Mouse (Mus musculus) embryonic fibroblast, embryonic 13.5 days (primary cell): ENCODE data around the gene Scrn3. TPM values are rescaled to one million over a fixed set of nuclear protein-coding genes. Genes with fewer than 3 reads are reported as not detected.

ENCODE experiments used
- H3K27ac ChIP-seq: 2 replicates; pipeline ENCODE4 v1.5.1; 2012; ENCODE audit warnings: low read length, control low read depth, inconsistent platforms; ENCODE audit not compliant: insufficient read depth
- H3K4me1 ChIP-seq: 2 replicates; pipeline ENCODE4 v1.6.1; 2011; ENCODE audit warnings: low read length; ENCODE audit not compliant: control insufficient read depth, insufficient read depth
- H3K4me3 ChIP-seq: 2 replicates; pipeline ENCODE4 v1.5.1; 2011; ENCODE audit warnings: mild to moderate bottlenecking, control low read depth, low read length; ENCODE audit not compliant: insufficient read depth
- CTCF ChIP-seq: IDR thresholded peaks from 2 replicates; pipeline ENCODE4 v1.5.1; 2011; ENCODE audit warnings: mild to moderate bottlenecking, control low read depth, low read length, moderate library complexity, borderline replicate concordance; ENCODE audit not compliant: insufficient read depth
- POLR2A ChIP-seq: IDR thresholded peaks from 2 replicates; pipeline ENCODE4 v1.6.1; 2011; ENCODE audit warnings: low read depth, mild to moderate bottlenecking, control low read depth, low read length, moderate library complexity
- polyA plus RNA-seq: library from polyadenylated mRNA; stranded (reverse); fragments of >200 nt; gene quantifications from 2 replicates; pipeline ENCODE4 v1.2.4, GENCODE M21; 2011; ENCODE audit warnings: low read depth; ENCODE audit not compliant: missing spikeins, insufficient read length

Scrn3 gene
- polyA plus RNA-seq, 1 experiment: 27.3 TPM

DNA sequence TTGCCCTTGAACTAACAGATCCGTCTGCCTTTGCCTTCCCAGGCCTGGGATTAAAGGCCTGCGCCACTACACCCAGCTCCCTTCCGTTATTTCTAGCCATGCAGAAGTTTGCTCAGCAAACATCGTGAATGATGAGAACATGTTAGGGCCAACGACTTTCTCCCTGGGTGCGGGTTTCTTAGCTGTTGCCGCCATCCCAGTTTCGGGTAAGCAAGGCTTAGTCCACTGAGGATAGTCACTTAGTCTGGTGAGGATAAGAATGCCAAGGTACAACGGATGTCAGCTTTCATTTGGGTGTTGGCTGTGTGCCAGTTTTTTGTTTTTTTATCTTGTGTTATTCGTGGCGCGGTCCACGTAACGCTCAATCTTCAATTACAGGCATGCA, 708 bp downstream of the Scrn3 start:
- TF ChIP-seq POLR2A (0 out of 2 replicates have a peak, but pooled peaks have one; percentile 45), CTCF (no peak)
- Histone ChIP-seq H3K27ac (peak overlapping the region; percentile 30), H3K4me1 (no peaks in the 10 kb centered on the region), H3K4me3 (peak overlapping the region; percentile 89)

DNA sequence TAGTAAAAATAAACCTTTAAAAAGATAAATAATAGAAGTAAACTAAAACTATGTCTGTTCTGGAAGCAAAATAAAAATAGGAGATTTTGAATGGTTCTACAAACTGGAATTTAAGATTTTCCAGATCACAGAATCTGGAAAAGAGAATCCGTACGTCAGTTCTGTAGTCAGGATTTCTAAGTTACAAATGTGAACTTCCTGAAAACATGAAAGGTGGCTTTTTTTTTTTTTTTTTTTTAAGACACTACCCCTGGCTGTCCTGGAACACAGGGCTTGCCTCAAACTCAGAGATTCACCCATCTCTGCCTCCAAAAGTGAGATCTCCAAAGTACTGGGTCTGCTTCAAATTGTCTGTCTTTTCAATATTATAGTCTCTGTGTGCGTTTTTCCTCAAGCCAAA, 1.9 kb downstream of the Scrn3 start:
- H3K4me3 ChIP-seq: no peak overlapping the region
- H3K27ac ChIP-seq: no peak overlapping the region
- no peak for TF ChIP-seq CTCF
- no peak for TF ChIP-seq POLR2A
- no peaks in the 10 kb centered on the region for H3K4me1 ChIP-seq

- no peak for TF ChIP-seq POLR2A
- TF ChIP-seq CTCF: no peak
- H3K4me1 ChIP-seq: no peaks in the 10 kb centered on the region
- no peak overlapping the region for H3K4me3 ChIP-seq
- H3K27ac ChIP-seq: no peak overlapping the region
Measured at GRCm38 (mm10) chr2:73317426-73317825, 5.0 kb downstream of the Scrn3 start.

- Histone ChIP-seq H3K4me1 (no peaks in the 10 kb centered on the region), H3K4me3 (no peak overlapping the region), H3K27ac (no peak overlapping the region)
- no peak for TF ChIP-seq CTCF
- no peak for TF ChIP-seq POLR2A
Measured at GRCm38 (mm10) chr2:73319218-73319617, 6.8 kb downstream of the Scrn3 start.

DNA sequence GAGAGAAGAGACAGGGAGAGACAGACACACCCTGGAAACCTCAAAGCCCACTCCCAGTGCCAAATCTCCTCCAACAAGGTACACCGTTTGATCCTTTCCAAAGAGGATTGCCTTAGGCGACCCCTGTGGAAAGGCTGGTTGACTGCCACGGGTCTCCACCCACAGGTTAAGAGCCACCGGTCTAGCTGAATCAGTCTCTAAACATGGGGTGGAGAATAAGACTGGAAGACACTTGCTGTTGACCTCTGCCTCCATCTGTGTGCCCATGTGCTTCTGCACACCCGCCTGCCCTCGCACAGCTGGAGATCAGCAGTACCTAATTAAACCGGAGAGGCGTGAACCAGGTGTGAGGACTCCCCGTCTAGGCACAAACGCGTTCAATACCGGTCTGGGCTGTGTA, 10.6 kb downstream of the Scrn3 start:
- Histone ChIP-seq H3K4me1 (no peaks in the 10 kb centered on the region), H3K4me3 (no peak overlapping the region), H3K27ac (no peak overlapping the region)
- no peak for TF ChIP-seq POLR2A
- TF ChIP-seq CTCF: no peak

- Histone ChIP-seq H3K4me1 (no peaks in the 10 kb centered on the region), H3K27ac (no peak overlapping the region), H3K4me3 (no peak overlapping the region)
- TF ChIP-seq CTCF (no peak), POLR2A (no peak)
Measured at GRCm38 (mm10) chr2:73325871-73326270, 13.5 kb downstream of the Scrn3 start.

DNA sequence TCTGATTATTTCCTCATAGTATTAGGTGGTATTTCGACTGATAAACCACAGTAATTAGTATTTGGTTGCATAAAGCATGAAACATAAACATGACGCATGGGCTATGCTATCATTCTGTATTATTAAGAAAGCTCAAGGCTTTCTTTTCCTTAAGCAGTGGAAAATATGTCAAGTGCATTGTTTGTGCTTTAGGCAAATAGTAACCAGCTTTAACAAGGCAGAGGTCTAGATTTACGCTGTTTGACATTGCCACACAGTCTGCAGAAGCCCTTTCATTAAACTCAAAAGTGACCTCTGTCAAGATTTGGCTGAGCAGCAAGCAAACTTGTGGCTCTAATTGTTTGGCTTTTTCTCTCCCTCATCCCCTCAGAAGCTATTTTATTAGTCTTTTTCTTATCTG, 23.5 kb downstream of the Scrn3 start:
- Histone ChIP-seq H3K27ac (no peak overlapping the region), H3K4me3 (no peak overlapping the region), H3K4me1 (no peaks in the 10 kb centered on the region)
- TF ChIP-seq CTCF: no peak

GRCm38 (mm10) chr2:73338415-73338814, 26.0 kb downstream of the Scrn3 start:
- TF ChIP-seq POLR2A: no peak
- TF ChIP-seq CTCF: no peak
- H3K4me3 ChIP-seq: no peak overlapping the region
- H3K27ac ChIP-seq: no peak overlapping the region
- H3K4me1 ChIP-seq: no peaks in the 10 kb centered on the region

GRCm38 (mm10) chr2:73343701-73344100, 31.3 kb downstream of the Scrn3 start:
- Histone ChIP-seq H3K4me3 (no peak overlapping the region), H3K27ac (no peak overlapping the region), H3K4me1 (no peaks in the 10 kb centered on the region)
- TF ChIP-seq POLR2A (no peak), CTCF (no peak)

DNA sequence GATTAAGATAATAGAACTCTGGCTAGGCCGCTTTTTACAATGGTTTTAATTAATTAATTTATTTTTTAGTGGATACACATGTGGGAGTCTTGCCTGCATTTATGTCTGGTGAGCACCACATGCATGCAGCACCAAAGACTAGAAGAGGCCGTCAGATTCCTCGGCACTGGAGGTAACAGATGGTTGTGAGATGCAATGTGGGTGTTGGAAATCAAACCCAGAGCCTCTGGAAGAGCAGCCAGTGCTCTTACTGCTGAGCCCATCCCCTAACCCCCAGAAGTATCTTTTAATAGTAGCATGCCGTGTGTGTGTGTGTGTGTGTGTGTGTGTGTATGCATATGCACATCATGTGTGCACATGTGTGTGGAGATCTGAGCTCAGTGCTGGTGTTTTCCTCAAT, 32.8 kb downstream of the Scrn3 start:
- TF ChIP-seq POLR2A (no peak), CTCF (no peak)
- H3K27ac ChIP-seq: no peak overlapping the region
- no peaks in the 10 kb centered on the region for H3K4me1 ChIP-seq
- no peak overlapping the region for H3K4me3 ChIP-seq
